Mouse (Mus musculus) limb, embryonic 13.5 days (tissue): ENCODE results near the gene Pxt1. TPM values are rescaled to one million over a fixed set of nuclear protein-coding genes. Genes with fewer than 3 reads are reported as not detected.

Experiments used
- ATAC-seq: fragments of 200-750 bp; cut with Nextera tagmentation; 2 replicates; pipeline ENCODE4 v1.8.0; 2017; ENCODE audit warnings: low read depth, moderate number of reproducible peaks, moderate TSS enrichment; ENCODE audit not compliant: low FRiP score
- H3K27ac ChIP-seq: fragments of 300-500 bp; sonication (generic); 2 replicates; pipeline ENCODE4 v1.5.1; 2015; ENCODE audit warnings: inconsistent platforms, mild to moderate bottlenecking, moderate library complexity
- H3K27me3 ChIP-seq: fragments of 300-500 bp; sonication (generic); 2 replicates; pipeline ENCODE4 v1.6.1; 2015; ENCODE audit warnings: mild to moderate bottlenecking, inconsistent platforms
- H3K36me3 ChIP-seq: fragments of 300-500 bp; sonication (generic); 2 replicates; pipeline ENCODE4 v1.6.1; 2015; ENCODE audit warnings: inconsistent platforms, mild to moderate bottlenecking, moderate library complexity
- H3K4me1 ChIP-seq: fragments of 300-500 bp; sonication (generic); 2 replicates; pipeline ENCODE4 v1.6.1; 2015; ENCODE audit warnings: inconsistent platforms
- H3K4me2 ChIP-seq: fragments of 300-500 bp; sonication (generic); replicated peaks from 2 replicates; pipeline ENCODE4 v1.6.1; 2015; ENCODE audit warnings: inconsistent platforms, mild to moderate bottlenecking, moderate library complexity
- H3K4me3 ChIP-seq: fragments of 300-500 bp; sonication (generic); 2 replicates; pipeline ENCODE4 v1.5.1; 2015; ENCODE audit warnings: moderate library complexity, mild to moderate bottlenecking, inconsistent platforms
- H3K9ac ChIP-seq: fragments of 300-500 bp; sonication (generic); 2 replicates; pipeline ENCODE4 v1.6.1; 2015; ENCODE audit warnings: mild to moderate bottlenecking, inconsistent platforms
- H3K9me3 ChIP-seq: fragments of 300-500 bp; sonication (generic); 2 replicates; pipeline ENCODE4 v1.6.1; 2016; ENCODE audit warnings: inconsistent platforms
- WGBS: fragments of 180-500 bp; shearing (Covaris S2); methylation state at CpG from one replicate; pipeline ENCODE4 v1.1.7; 2015; 5-methylcytosine and 5-hydroxymethylcytosine counted together
- polyA plus RNA-seq: library from polyadenylated mRNA; unstranded; fragments of >200 nt; fragmentation: Nextera tagmentation; extraction: Ambion mirVana; gene quantifications from 2 replicates; pipeline ENCODE4 v1.2.1, GENCODE M21; 2015

Gene Pxt1
- polyA plus RNA-seq, 1 experiment from 2014 or later = not detected

GRCm38 (mm10) chr17:28970122-28970521 is 26.5 kb upstream of the Pxt1 start:
- Histone ChIP-seq H3K4me1 (no peaks in the 10 kb centered on the region), H3K9ac (no peak overlapping the region), H3K27ac (no peak overlapping the region), H3K27me3 (no peaks in the 10 kb centered on the region), H3K9me3 (no peaks in the 10 kb centered on the region), H3K36me3 (peaks cover 99% of the 10 kb centered on the region), H3K4me3 (no peak overlapping the region), H3K4me2 (no peak overlapping the region)
- ATAC-seq = no peak

- Histone ChIP-seq H3K4me2 (no peak overlapping the region), H3K36me3 (peaks cover 100% of the 10 kb centered on the region), H3K4me1 (no peaks in the 10 kb centered on the region), H3K27me3 (no peaks in the 10 kb centered on the region), H3K9ac (no peak overlapping the region), H3K27ac (no peak overlapping the region; the same call in 1 of the 2 replicates), H3K9me3 (no peaks in the 10 kb centered on the region), H3K4me3 (no peak overlapping the region)
- WGBS = 74% methylated on average over 11 of the region's 11 CpGs
- no peak for ATAC-seq
These were observed 23.5 kb upstream of the Pxt1 start for GRCm38 (mm10) chr17:28967021-28967610.

DNA sequence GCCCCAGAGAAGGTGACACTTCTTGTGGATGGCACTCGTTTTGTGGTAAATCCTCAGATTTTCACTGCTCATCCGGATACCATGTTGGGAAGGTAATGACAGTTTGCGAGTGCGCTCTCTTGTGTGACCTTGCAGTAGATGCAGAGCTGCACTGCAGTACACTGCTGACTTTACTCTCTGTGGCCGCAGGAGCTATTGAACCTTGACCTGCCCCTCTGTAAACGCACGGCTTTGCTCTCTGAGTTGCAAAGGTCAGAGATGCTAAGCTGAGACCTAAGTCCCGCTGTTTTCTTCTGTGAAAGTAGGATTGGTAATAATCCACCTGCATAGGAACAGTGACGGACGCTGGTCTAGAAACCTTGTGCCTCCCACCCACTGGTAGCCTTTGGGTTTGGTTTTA is 18.0 kb upstream of the Pxt1 start:
- Histone ChIP-seq H3K4me3 (no peak overlapping the region), H3K27me3 (no peaks in the 10 kb centered on the region), H3K9me3 (no peaks in the 10 kb centered on the region), H3K36me3 (peaks cover 83% of the 10 kb centered on the region), H3K9ac (no peak overlapping the region), H3K27ac (no peak overlapping the region), H3K4me1 (no peaks in the 10 kb centered on the region), H3K4me2 (no peak overlapping the region)
- no peak for ATAC-seq
- 90% methylated on average over 10 of the region's 10 CpGs for WGBS

DNA sequence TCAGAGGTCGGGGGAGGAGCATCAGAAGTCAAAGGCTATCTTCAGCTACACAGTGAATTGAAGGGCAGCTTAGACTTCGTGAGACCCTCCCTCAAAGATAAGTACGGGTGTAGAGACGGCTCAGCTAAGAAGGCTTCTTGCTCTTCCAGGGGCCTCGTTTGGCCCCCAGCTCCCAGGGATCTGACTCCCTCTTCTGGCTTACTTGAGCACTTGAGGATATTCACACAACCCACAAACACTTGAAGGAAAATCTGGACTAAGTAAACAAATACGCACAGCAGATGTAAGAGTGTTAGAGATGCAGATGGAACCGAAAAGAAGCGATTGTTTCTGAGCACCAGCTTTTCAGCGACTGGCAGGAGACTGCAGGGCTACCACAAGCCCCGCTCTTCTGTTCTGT is 17.0 kb upstream of the Pxt1 start:
- H3K36me3 ChIP-seq = peaks cover 78% of the 10 kb centered on the region
- H3K27me3 ChIP-seq = no peaks in the 10 kb centered on the region
- H3K9ac ChIP-seq = no peak overlapping the region
- ATAC-seq = no peak
- H3K27ac ChIP-seq = no peak overlapping the region
- no peaks in the 10 kb centered on the region for H3K4me1 ChIP-seq
- H3K4me2 ChIP-seq = no peak overlapping the region
- H3K9me3 ChIP-seq = peaks cover 5% of the 10 kb centered on the region; the same call in 1 of the 2 replicates
- H3K4me3 ChIP-seq = no peak overlapping the region
- 81% methylated on average over 10 of the region's 10 CpGs for WGBS

DNA sequence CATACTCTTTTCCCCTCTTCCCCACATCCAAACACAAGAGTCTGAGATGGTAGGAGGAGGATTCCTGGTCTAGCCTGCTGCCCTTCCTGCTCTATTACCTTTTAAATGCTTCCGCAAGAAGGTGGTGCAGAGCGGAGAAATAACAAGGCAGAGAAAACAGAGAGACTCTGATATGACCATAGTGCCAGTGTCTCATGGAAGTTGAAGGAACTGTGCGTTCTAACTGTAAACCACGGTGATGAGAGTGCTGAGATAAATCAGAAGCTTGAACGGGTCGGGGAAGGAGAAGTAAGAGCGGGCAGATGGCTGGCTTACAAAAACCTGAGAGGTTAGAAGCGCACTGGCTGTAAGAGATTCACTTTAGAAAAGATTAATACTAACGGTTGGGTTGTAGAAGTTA is 10.8 kb upstream of the Pxt1 start:
- peak overlapping the region; percentile 80; the same call in 1 of the 2 replicates for H3K9ac ChIP-seq
- no peak for ATAC-seq
- H3K4me2 ChIP-seq = peak overlapping the region; percentile 86
- no peak overlapping the region for H3K4me3 ChIP-seq
- no peak overlapping the region for H3K27ac ChIP-seq
- H3K36me3 ChIP-seq = peaks cover 23% of the 10 kb centered on the region
- no peaks in the 10 kb centered on the region for H3K27me3 ChIP-seq
- peaks cover 5% of the 10 kb centered on the region; the same call in 1 of the 2 replicates for H3K9me3 ChIP-seq
- H3K4me1 ChIP-seq = peaks cover 22% of the 10 kb centered on the region
- 96% methylated on average over 9 of the region's 9 CpGs for WGBS

DNA sequence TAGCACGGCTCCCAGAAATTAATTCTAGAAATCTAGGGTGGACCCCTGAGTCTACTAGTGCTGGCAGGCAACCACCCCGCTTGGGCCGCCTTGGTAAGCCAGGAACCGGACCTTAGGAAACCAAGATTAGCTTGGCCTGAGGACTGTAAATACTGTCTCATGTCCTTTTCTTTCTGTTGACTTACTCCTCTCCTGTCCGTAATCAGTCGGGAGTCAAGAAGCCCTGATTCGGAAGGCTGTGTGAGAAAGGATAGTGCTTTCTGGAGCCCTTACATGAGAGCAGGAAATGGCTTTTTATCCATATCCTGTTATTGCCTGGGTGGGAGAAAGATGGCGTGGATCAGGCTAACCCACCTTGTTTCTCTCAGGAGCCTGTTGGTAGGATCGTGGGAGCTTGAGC is 9.6 kb upstream of the Pxt1 start:
- peak overlapping the region; percentile 86 for H3K4me2 ChIP-seq
- no peaks in the 10 kb centered on the region for H3K27me3 ChIP-seq
- H3K4me3 ChIP-seq = peak overlapping the region; percentile 62
- H3K27ac ChIP-seq = peak overlapping the region; percentile 97; the same call in 1 of the 2 replicates
- peaks cover 5% of the 10 kb centered on the region; the same call in 1 of the 2 replicates for H3K9me3 ChIP-seq
- no peak for ATAC-seq
- H3K9ac ChIP-seq = peak overlapping the region; percentile 80
- peaks cover 13% of the 10 kb centered on the region for H3K36me3 ChIP-seq
- WGBS = 23% methylated on average over 9 of the region's 9 CpGs
- peaks cover 22% of the 10 kb centered on the region for H3K4me1 ChIP-seq

GRCm38 (mm10) chr17:28951831-28952799 is 8.5 kb upstream of the Pxt1 start, which contains the start of gene Kctd20:
Kctd20 (plus strand) TSS chr17:28951950.
- H3K4me3 ChIP-seq = peak within 1 kb of the TSS; percentile 62
- peaks cover 22% of the 10 kb centered on the region for H3K4me1 ChIP-seq
- peaks cover 9% of the 10 kb centered on the region for H3K9me3 ChIP-seq
- H3K4me2 ChIP-seq = peak within 1 kb of the TSS; percentile 86
- H3K9ac ChIP-seq = peak within 1 kb of the TSS; percentile 80
- H3K27ac ChIP-seq = peak within 1 kb of the TSS; percentile 97
- H3K36me3 ChIP-seq = peaks cover 5% of the 10 kb centered on the region; the same call in 1 of the 2 replicates
- no peaks in the 10 kb centered on the region for H3K27me3 ChIP-seq
- WGBS = under 1% methylated on average over 74 of the region's 80 CpGs
- peak; percentile 93 for ATAC-seq

GRCm38 (mm10) chr17:28950751-28951150 is 7.1 kb upstream of the Pxt1 start:
- no peak for ATAC-seq
- no peak overlapping the region for H3K4me2 ChIP-seq
- H3K27me3 ChIP-seq = no peaks in the 10 kb centered on the region
- peaks cover 10% of the 10 kb centered on the region for H3K9me3 ChIP-seq
- peaks cover 22% of the 10 kb centered on the region for H3K4me1 ChIP-seq
- WGBS = 78% methylated on average over 4 of the region's 4 CpGs
- no peak overlapping the region for H3K9ac ChIP-seq
- H3K4me3 ChIP-seq = no peak overlapping the region
- no peaks in the 10 kb centered on the region; the same call in 1 of the 2 replicates for H3K36me3 ChIP-seq
- H3K27ac ChIP-seq = no peak overlapping the region

GRCm38 (mm10) chr17:28948661-28949060 is 5.0 kb upstream of the Pxt1 start:
- H3K4me1 ChIP-seq = peaks cover 14% of the 10 kb centered on the region
- no peaks in the 10 kb centered on the region for H3K36me3 ChIP-seq
- peaks cover 10% of the 10 kb centered on the region for H3K9me3 ChIP-seq
- ATAC-seq = no peak
- H3K4me2 ChIP-seq = no peak overlapping the region
- WGBS = 66% methylated on average over 4 of the region's 4 CpGs
- no peak overlapping the region for H3K4me3 ChIP-seq
- H3K27ac ChIP-seq = no peak overlapping the region
- no peaks in the 10 kb centered on the region for H3K27me3 ChIP-seq
- no peak overlapping the region for H3K9ac ChIP-seq

GRCm38 (mm10) chr17:28947011-28947939 is 3.6 kb upstream of the Pxt1 start:
- Histone ChIP-seq H3K9ac (no peak overlapping the region), H3K27ac (no peak overlapping the region), H3K4me2 (no peak overlapping the region), H3K9me3 (peaks cover 10% of the 10 kb centered on the region), H3K27me3 (no peaks in the 10 kb centered on the region), H3K4me3 (no peak overlapping the region), H3K36me3 (no peaks in the 10 kb centered on the region), H3K4me1 (peaks cover 8% of the 10 kb centered on the region)
- ATAC-seq = no peak
- 92% methylated on average over 19 of the region's 19 CpGs for WGBS

DNA sequence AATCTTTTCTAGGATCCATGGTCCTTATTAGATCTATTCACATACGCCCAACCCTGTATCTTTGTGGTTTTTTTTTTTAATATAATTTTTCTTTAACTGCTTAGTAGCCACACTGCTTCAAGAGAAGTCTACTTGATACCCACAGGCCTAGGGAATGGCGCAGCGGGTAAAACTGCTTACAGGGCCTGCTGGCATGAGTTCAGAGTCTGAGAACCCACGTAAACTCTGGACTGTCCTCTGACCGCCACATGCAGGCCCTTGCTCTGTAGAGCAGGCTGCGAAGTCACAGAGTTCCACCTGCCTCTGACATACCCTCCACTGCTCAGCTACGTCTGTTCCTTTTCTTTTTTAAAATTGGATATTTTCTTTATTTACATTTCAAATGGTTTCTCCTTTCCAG is 841 bp upstream of the Pxt1 start:
- no peak for ATAC-seq
- no peaks in the 10 kb centered on the region for H3K36me3 ChIP-seq
- 89% methylated on average over 7 of the region's 7 CpGs for WGBS
- H3K27ac ChIP-seq = no peak overlapping the region
- H3K4me1 ChIP-seq = no peaks in the 10 kb centered on the region
- H3K4me2 ChIP-seq = no peak overlapping the region
- H3K27me3 ChIP-seq = no peaks in the 10 kb centered on the region
- H3K4me3 ChIP-seq = no peak overlapping the region
- peaks cover 10% of the 10 kb centered on the region for H3K9me3 ChIP-seq
- H3K9ac ChIP-seq = no peak overlapping the region
